Mouse (Mus musculus): ENCODE measurements around the gene Celf1.

DNA sequence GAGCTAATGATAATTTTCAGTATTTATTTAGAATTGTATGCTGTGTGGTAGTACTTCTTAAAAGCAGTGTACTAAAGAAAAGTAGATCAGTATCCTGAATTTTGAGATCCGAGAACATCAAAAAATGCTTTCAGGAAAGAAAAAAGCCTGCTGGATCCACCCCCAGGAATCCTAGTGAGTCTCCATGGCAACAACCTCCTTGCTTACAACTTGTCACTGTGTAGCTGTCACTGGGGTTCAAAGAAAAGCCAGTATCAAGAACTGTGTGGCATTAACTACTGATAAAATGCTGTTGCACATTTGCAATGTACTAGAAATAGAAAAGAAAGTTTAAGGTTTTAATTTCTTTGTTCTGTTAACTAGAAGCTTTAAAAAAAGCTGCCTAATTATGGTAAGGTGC lies 15.9 kb downstream of the Celf1 start:
- TF ChIP-seq CTCF (IDR thresholded peaks at IDR 0.05; ENCODE audit: low read depth) (no peak), EP300 (IDR thresholded peaks at IDR 0.05; ENCODE audit: low read depth) (no peak)
